Mouse (Mus musculus): ENCODE results near the gene Pik3cd. TPM values are rescaled to one million over a fixed set of nuclear protein-coding genes. Genes with fewer than 3 reads are reported as not detected.
"Not testable (repeated sequence)": the region's sequence is repeated elsewhere in the genome, so short reads cannot be mapped to it uniquely, and the experiment has no call there.

Pik3cd gene
- 12.7 and 14.2 TPM in 2 replicates for polyA plus RNA-seq (2014; fragmentation: Nextera tagmentation; extraction: Ambion mirVana)

DNA sequence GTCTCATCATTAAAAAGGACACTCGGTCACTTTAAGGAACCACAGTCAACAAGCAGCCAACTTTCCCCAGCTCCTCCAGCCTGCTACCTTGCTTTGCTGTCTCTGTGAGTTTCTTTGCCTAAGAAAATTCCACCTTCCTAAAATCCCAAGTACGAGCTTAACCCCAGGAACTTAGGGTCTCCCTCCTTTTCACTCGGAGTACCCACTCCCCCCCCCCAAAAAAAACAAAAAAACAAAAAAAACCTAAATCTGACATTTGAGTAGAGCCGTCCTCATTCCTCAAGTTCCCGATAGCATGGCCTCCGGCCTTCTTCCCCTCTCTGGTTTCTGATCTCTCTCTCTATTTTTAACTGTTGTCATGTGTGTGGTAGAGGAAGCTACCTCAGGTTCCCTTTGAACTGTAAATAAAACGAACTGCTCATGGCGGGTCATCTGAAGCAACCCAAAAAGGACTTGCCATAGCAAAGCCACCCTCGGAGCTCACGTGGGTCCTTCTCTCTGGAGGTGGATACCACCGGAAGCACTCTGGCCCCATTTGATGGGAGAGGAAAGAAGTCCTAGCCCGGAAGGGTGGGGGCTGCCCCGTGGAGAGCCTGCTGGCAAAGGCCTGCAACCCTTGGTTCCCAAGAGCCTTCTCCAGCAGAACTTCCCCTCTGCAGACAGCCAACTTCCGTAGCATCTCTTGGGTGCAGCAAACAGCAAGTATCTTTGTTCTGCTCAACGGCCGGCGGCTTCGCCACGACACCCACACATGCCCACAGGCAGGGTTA lies at the start of gene Pik3cd:
Pik3cd (minus strand) TSS at position 362 of the 770 bp plus-strand sequence.
- no peak within 1 kb of the TSS for H3K4me3 ChIP-seq (replicated peaks; ENCODE audit: low read depth, low read length)
- ATAC-seq (ENCODE audit: low FRiP score, low TSS enrichment) (no peak), DNase-seq (no peak)
- WGBS: 79% methylated on average over 19 of the region's 19 CpGs
- H3K4me1 ChIP-seq (ENCODE audit: control insufficient read depth, insufficient read depth, low read length): 0 out of 2 replicates have a peak, but pooled peaks cover 6% of the 10 kb centered on the region
- H3K27ac ChIP-seq (replicated peaks; ENCODE audit: low read depth, low read length): no peak within 1 kb of the TSS
- H3K27me3 ChIP-seq (ENCODE audit: control insufficient read depth, insufficient read depth, low read length): peaks cover 6% of the 10 kb centered on the region
- no peak within 1 kb of the TSS for H3K9ac ChIP-seq (replicated peaks; ENCODE audit: low read length)
- no peaks in the 10 kb centered on the region for H3K36me3 ChIP-seq (ENCODE audit: control insufficient read depth, insufficient read depth, low read length)
- no peaks in the 10 kb centered on the region for H3K9me3 ChIP-seq (ENCODE audit: control insufficient read depth, low read length)
- no peak within 1 kb of the TSS for H3K4me2 ChIP-seq (ENCODE audit: low read length)

DNA sequence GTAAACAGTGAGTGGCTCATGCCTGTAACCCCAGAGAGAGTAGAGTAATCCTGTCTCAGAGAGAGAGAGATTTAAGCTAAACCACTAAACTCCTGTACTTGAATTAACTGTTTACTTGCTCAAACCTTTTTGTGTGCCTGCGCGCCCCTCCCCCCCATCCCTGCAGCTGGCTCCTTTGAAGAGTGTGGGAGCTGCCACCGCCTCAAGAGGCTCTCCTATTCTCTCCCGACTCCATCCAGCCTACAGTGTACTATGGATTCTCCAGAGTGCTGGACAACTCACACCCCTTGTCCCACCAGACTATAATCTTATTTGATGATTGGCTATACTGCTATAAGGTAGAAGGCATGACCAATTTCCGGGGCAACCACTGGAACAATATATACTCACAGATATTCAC lies 48.3 kb upstream of the Pik3cd start:
- 0 out of 2 replicates have a peak, but pooled peaks cover 16% of the 10 kb centered on the region for H3K4me1 ChIP-seq (ENCODE audit: control insufficient read depth, insufficient read depth, low read length)
- H3K4me3 ChIP-seq (replicated peaks; ENCODE audit: low read depth, low read length): no peak overlapping the region
- peaks cover 3% of the 10 kb centered on the region for H3K36me3 ChIP-seq (ENCODE audit: control insufficient read depth, insufficient read depth, low read length)
- H3K4me2 ChIP-seq (ENCODE audit: low read length): no peak overlapping the region
- no peaks in the 10 kb centered on the region for H3K9me3 ChIP-seq (ENCODE audit: control insufficient read depth, low read length)
- H3K27ac ChIP-seq (replicated peaks; ENCODE audit: low read depth, low read length): no peak overlapping the region
- WGBS: 22% methylated on average over 5 of the region's 5 CpGs
- no peaks in the 10 kb centered on the region for H3K27me3 ChIP-seq (ENCODE audit: control insufficient read depth, insufficient read depth, low read length)
- ATAC-seq (ENCODE audit: low FRiP score, low TSS enrichment) (no peak), DNase-seq (no peak)
- no peak overlapping the region for H3K9ac ChIP-seq (replicated peaks; ENCODE audit: low read length)

DNA sequence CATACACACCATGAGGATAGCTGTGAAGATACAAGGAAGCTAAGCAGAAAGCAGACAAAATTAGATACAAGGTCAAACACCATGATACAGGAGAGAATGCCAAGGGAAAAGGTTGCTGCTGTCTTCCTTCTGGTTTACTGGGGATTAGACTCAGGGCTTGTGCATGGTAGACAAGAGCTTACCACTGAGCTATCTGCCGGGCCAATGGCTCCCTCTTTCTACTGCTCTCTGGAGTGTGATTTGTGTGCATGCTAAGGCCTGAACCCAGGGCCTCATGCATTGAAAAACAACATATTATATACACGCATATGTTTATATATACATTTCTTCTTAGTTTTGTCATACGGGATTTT lies 47.3 kb upstream of the Pik3cd start:
- WGBS: 93% methylated on average over 3 of the region's 3 CpGs
- not testable (repeated sequence) for H3K9ac ChIP-seq (replicated peaks; ENCODE audit: low read length); H3K36me3 ChIP-seq (ENCODE audit: control insufficient read depth, insufficient read depth, low read length); H3K9me3 ChIP-seq (ENCODE audit: control insufficient read depth, low read length); H3K27ac ChIP-seq (replicated peaks; ENCODE audit: low read depth, low read length); DNase-seq; H3K27me3 ChIP-seq (ENCODE audit: control insufficient read depth, insufficient read depth, low read length); H3K4me3 ChIP-seq (replicated peaks; ENCODE audit: low read depth, low read length); H3K4me2 ChIP-seq (ENCODE audit: low read length); ATAC-seq (ENCODE audit: low FRiP score, low TSS enrichment)
- H3K4me1 ChIP-seq (ENCODE audit: control insufficient read depth, insufficient read depth, low read length): 0 out of 2 replicates have a peak, but pooled peaks cover 16% of the 10 kb centered on the region

DNA sequence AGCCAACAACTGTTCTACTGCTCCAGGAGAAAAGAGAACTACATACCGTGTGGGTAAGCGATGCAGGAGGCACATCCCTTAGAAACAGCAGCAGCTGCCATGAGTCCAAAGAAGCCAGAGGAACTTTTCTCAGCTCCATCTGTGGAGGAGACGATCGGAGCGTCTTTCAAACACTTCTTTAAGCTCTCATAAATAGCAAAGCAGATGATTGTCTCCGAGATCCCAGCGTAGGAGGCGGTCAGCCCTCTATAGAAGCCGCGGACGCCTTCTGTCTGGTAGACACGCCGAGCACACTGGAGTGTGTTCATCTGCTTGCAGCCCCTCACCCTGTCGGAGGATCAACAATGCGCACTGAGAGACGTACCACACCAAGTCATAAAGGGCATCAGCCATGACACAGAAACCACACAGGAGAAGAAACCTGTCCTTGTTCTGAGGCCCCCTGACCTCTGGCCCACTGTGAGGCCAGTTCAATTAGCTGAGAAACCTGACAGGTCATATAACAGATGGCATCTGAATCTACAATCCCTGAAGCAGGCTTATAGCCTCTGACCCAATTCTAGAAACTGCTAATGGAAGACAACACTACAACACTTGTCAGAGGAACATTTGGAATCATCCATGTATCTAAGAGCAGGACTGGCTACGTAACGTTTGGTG lies 46.8 kb upstream of the Pik3cd start:
- WGBS: 86% methylated on average over 18 of the region's 18 CpGs

GRCm38 (mm10) chr4:149744119-149744518 lies 41.7 kb upstream of the Pik3cd start:
- Histone ChIP-seq H3K27me3 (ENCODE audit: control insufficient read depth, insufficient read depth, low read length) (no peaks in the 10 kb centered on the region), H3K36me3 (ENCODE audit: control insufficient read depth, insufficient read depth, low read length) (peaks cover 32% of the 10 kb centered on the region), H3K4me3 (replicated peaks; ENCODE audit: low read depth, low read length) (no peak overlapping the region), H3K9ac (replicated peaks; ENCODE audit: low read length) (no peak overlapping the region), H3K9me3 (ENCODE audit: control insufficient read depth, low read length) (no peaks in the 10 kb centered on the region), H3K27ac (replicated peaks; ENCODE audit: low read depth, low read length) (no peak overlapping the region), H3K4me1 (ENCODE audit: control insufficient read depth, insufficient read depth, low read length) (no peaks in the 10 kb centered on the region), H3K4me2 (ENCODE audit: low read length) (no peak overlapping the region)
- WGBS: 86% methylated on average over 7 of the region's 7 CpGs
- DNase-seq (no peak), ATAC-seq (ENCODE audit: low FRiP score, low TSS enrichment) (no peak)

More for the DNA sequence above, 46.8 kb upstream of the Pik3cd start:
- Histone ChIP-seq H3K27ac (replicated peaks; ENCODE audit: low read depth, low read length) (no peak overlapping the region), H3K27me3 (ENCODE audit: control insufficient read depth, insufficient read depth, low read length) (no peaks in the 10 kb centered on the region), H3K4me1 (ENCODE audit: control insufficient read depth, insufficient read depth, low read length) (0 out of 2 replicates have a peak, but pooled peaks cover 16% of the 10 kb centered on the region), H3K4me3 (replicated peaks; ENCODE audit: low read depth, low read length) (no peak overlapping the region), H3K9ac (replicated peaks; ENCODE audit: low read length) (no peak overlapping the region), H3K4me2 (ENCODE audit: low read length) (no peak overlapping the region), H3K9me3 (ENCODE audit: control insufficient read depth, low read length) (no peaks in the 10 kb centered on the region), H3K36me3 (ENCODE audit: control insufficient read depth, insufficient read depth, low read length) (peaks cover 11% of the 10 kb centered on the region)
- DNase-seq: no peak
- ATAC-seq (ENCODE audit: low FRiP score, low TSS enrichment): no peak

DNA sequence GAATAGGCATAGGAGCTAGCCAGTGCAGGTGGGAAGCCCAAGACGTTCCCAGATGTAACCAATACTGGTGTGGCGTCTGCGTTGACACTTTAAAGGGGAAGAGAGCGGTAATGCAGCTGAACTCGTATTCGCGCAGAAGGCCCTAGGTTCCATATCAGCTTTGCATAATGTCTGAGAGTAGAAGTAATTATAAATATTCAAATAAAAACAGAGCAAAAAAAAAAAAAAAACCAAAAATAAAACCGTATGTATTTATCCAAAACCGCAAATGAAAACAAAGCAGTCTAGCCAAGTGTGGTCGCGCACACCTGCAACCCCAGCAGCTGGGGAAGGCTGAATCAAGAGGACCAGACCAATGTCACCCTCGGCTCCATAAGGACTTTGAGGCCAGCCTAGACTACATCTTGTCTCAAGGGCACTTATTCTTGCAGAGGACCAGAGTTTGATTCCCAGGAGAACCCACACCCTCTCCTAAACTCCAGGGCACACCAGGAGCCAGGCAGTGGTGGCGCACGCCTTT lies 39.7 kb upstream of the Pik3cd start:
- no peak overlapping the region for H3K4me2 ChIP-seq (ENCODE audit: low read length)
- H3K4me1 ChIP-seq (ENCODE audit: control insufficient read depth, insufficient read depth, low read length): peaks cover 2% of the 10 kb centered on the region
- H3K36me3 ChIP-seq (ENCODE audit: control insufficient read depth, insufficient read depth, low read length): peaks cover 32% of the 10 kb centered on the region
- H3K27me3 ChIP-seq (ENCODE audit: control insufficient read depth, insufficient read depth, low read length): no peaks in the 10 kb centered on the region
- H3K9me3 ChIP-seq (ENCODE audit: control insufficient read depth, low read length): no peaks in the 10 kb centered on the region
- no peak overlapping the region for H3K4me3 ChIP-seq (replicated peaks; ENCODE audit: low read depth, low read length)
- H3K27ac ChIP-seq (replicated peaks; ENCODE audit: low read depth, low read length): no peak overlapping the region
- ATAC-seq (ENCODE audit: low FRiP score, low TSS enrichment) (no peak), DNase-seq (no peak)
- WGBS: 95% methylated on average over 14 of the region's 14 CpGs
- H3K9ac ChIP-seq (replicated peaks; ENCODE audit: low read length): no peak overlapping the region

DNA sequence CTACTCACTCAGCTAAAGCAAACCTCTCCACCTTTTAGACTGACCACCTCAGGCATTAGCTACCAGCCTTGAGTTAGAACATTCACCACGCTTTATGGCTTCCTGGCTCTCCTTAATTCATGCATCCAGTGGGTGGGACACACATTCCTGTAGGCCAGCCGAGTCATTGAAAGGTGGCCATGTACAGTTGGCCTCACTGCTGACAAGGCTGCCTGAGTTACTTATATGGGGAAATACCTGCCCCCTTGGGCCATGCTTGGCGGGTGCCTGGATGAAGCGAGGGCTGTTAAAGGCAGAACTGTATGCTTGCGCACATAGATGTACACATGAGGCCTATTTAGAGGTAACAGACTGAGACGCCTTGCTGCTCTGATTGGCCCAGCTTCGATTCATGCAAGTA lies 37.9 kb upstream of the Pik3cd start:
- peaks cover 32% of the 10 kb centered on the region for H3K36me3 ChIP-seq (ENCODE audit: control insufficient read depth, insufficient read depth, low read length)
- H3K27ac ChIP-seq (replicated peaks; ENCODE audit: low read depth, low read length): no peak overlapping the region
- peaks cover 20% of the 10 kb centered on the region for H3K4me1 ChIP-seq (ENCODE audit: control insufficient read depth, insufficient read depth, low read length)
- DNase-seq (no peak), ATAC-seq (ENCODE audit: low FRiP score, low TSS enrichment) (no peak)
- no peaks in the 10 kb centered on the region for H3K9me3 ChIP-seq (ENCODE audit: control insufficient read depth, low read length)
- no peaks in the 10 kb centered on the region for H3K27me3 ChIP-seq (ENCODE audit: control insufficient read depth, insufficient read depth, low read length)
- no peak overlapping the region for H3K4me2 ChIP-seq (ENCODE audit: low read length)
- H3K4me3 ChIP-seq (replicated peaks; ENCODE audit: low read depth, low read length): no peak overlapping the region
- 94% methylated on average over 7 of the region's 7 CpGs for WGBS
- no peak overlapping the region for H3K9ac ChIP-seq (replicated peaks; ENCODE audit: low read length)

- Histone ChIP-seq H3K4me3 (replicated peaks; ENCODE audit: low read depth, low read length) (no peak overlapping the region), H3K4me2 (ENCODE audit: low read length) (no peak overlapping the region), H3K9ac (replicated peaks; ENCODE audit: low read length) (no peak overlapping the region), H3K27ac (replicated peaks; ENCODE audit: low read depth, low read length) (no peak overlapping the region), H3K27me3 (ENCODE audit: control insufficient read depth, insufficient read depth, low read length) (no peaks in the 10 kb centered on the region), H3K4me1 (ENCODE audit: control insufficient read depth, insufficient read depth, low read length) (peaks cover 28% of the 10 kb centered on the region), H3K36me3 (ENCODE audit: control insufficient read depth, insufficient read depth, low read length) (peaks cover 25% of the 10 kb centered on the region), H3K9me3 (ENCODE audit: control insufficient read depth, low read length) (no peaks in the 10 kb centered on the region)
- no peak for ATAC-seq (ENCODE audit: low FRiP score, low TSS enrichment)
- DNase-seq: no peak
- 83% methylated on average over 5 of the region's 5 CpGs for WGBS
Measured at GRCm38 (mm10) chr4:149739478-149739877, 37.1 kb upstream of the Pik3cd start.
